13 mouse cellular contexts compared by ENCODE assay signal in genomic region chr4:98180336-98180735, GRCm38 (mm10).
A peak's percentile ranks its signal among the peaks of the same experiment; 100 is the strongest.
DNase-seq lines count a peak whose midpoint lies in the region; ATAC-seq lines count a peak whose summit lies in the region.
"Had no signal": no experiment of that assay in that cellular context is flagged by ENCODE, and none has a peak within 500 bp of the region (broad histone marks: within the 10 kb centered on the region; RNA-seq: fewer than 3 reads in every experiment).

No protein-coding gene starts in this region.

- peaks cover 14% of the 10 kb centered on the region; the same call in 1 of the 2 replicates for H3K4me1 ChIP-seq in lung, embryonic 15.5 days
- H3K4me1 ChIP-seq in embryonic facial prominence, embryonic 15.5 days = peaks cover 21% of the 10 kb centered on the region

- no peaks in the 10 kb centered on the region for H3K27me3 ChIP-seq in lung, embryonic 15.5 days
- no peaks in the 10 kb centered on the region for H3K27me3 ChIP-seq in embryonic facial prominence, embryonic 15.5 days
- H3K27me3 ChIP-seq: hindbrain, embryonic 15.5 days had no signal

- peak overlapping the region; percentile 17; the same call in 1 of the 2 replicates for H3K27ac ChIP-seq in lung, embryonic 15.5 days
- peak overlapping the region; percentile 31; the same call in 1 of the 2 replicates for H3K27ac ChIP-seq in embryonic facial prominence, embryonic 15.5 days (replicated peaks)
- H3K27ac ChIP-seq: hindbrain, embryonic 15.5 days; macrophage; stomach, postnatal 0 days had no signal

- H3K4me2 ChIP-seq in lung, embryonic 15.5 days = peak overlapping the region; percentile 35; the same call in 1 of the 2 replicates
- H3K4me2 ChIP-seq in embryonic facial prominence, embryonic 15.5 days (replicated peaks) = peak overlapping the region; percentile 24; the same call in 1 of the 2 replicates
- H3K4me2 ChIP-seq: hindbrain, embryonic 15.5 days had no signal

- WGBS in lung, embryonic 15.5 days = 9% methylated on average over 10 of the region's 10 CpGs
- 23% methylated on average over 10 of the region's 10 CpGs for WGBS in embryonic facial prominence, embryonic 15.5 days

- no peaks in the 10 kb centered on the region for H3K9me3 ChIP-seq in lung, embryonic 15.5 days
- H3K9me3 ChIP-seq in embryonic facial prominence, embryonic 15.5 days (replicated peaks) = no peaks in the 10 kb centered on the region
- H3K9me3 ChIP-seq: hindbrain, embryonic 15.5 days had no signal

- peak; percentile 79; the same call in 1 of the 2 replicates for ATAC-seq in lung, embryonic 15.5 days (ENCODE audit: borderline replicate concordance, extremely low read depth, low FRiP score, low TSS enrichment)
- ATAC-seq in embryonic facial prominence, embryonic 15.5 days (ENCODE audit: insufficient number of reproducible peaks, low FRiP score, low TSS enrichment, low read depth) = no peak
- ATAC-seq in erythroblast, adult 5-6 weeks (replicated peaks; ENCODE audit: low FRiP score, poor library complexity, severe bottlenecking) = no peak

- no peak for DNase-seq in lung, adult 18-20 months
- DNase-seq in heart, postnatal 4 days = peak; percentile 31
- peak; percentile 51 for DNase-seq in mesoderm, embryonic 11.5 days (ENCODE audit: low read depth, low spot score)
- no peak for DNase-seq in cerebellum, adult 18-20 months
- no peak for DNase-seq in thymus, postnatal 10 days (ENCODE audit: low spot score in 2 of 2)
- DNase-seq: kidney, postnatal 14 days; right cerebral cortex, postnatal 25 days had no signal

- no peak overlapping the region for H3K4me3 ChIP-seq in lung, embryonic 15.5 days
- no peak overlapping the region for H3K4me3 ChIP-seq in embryonic facial prominence, embryonic 15.5 days (replicated peaks)
- H3K4me3 ChIP-seq: hindbrain, embryonic 15.5 days had no signal

- no peaks in the 10 kb centered on the region for H3K36me3 ChIP-seq in lung, embryonic 15.5 days
- no peaks in the 10 kb centered on the region for H3K36me3 ChIP-seq in embryonic facial prominence, embryonic 15.5 days
- H3K36me3 ChIP-seq: hindbrain, embryonic 15.5 days had no signal

- H3K9ac ChIP-seq in lung, embryonic 15.5 days = no peak overlapping the region
- H3K9ac ChIP-seq in embryonic facial prominence, embryonic 15.5 days = no peak overlapping the region
- H3K9ac ChIP-seq: hindbrain, embryonic 15.5 days had no signal

Comparison
In these comparisons a context has a peak if more than half of its experiments do, and no peak if none do; other contexts are left out.
1. DNase-seq: peak in heart, postnatal 4 days (single experiment) and mesoderm, embryonic 11.5 days (single experiment); none in lung, adult 18-20 months (0 of 2), cerebellum, adult 18-20 months (0 of 2) and thymus, postnatal 10 days (0 of 2).